Mouse (Mus musculus) kidney, postnatal 4 days (tissue): ENCODE measurements around the gene Ttc16.
A peak's percentile ranks its signal among the peaks of the same experiment; 100 is the strongest.

Experiments
- DNase-seq, 2 experiments: peaks; one replicate each; pipeline ENCODE4 v3.0.0; 2021; ENCODE audit warnings: mixed read lengths in 2 of 2

Gene Ttc16

GRCm38 (mm10) chr2:32779131-32779530, 3.7 kb upstream of the Ttc16 start:
- DNase-seq: peak; percentile 84 to 88

DNA sequence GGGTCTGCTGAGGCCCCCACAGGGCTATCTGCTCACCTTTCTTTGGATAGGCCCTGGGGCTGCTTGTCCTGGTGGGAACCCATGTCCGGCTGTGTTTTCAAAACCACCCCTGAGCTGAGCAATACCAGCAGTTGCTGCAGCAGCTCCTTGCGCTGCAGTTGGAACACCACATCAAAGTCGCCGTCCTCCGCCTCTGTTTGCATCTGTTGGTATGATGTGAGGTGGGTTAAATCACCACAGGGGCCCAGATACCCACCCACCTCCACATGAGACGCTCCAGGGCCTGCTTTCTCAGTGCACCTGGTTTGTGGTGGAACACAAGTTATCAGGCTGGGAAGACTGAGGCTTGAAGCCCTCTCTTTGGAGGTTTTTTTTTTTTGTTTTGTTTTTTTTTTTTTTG, 2.6 kb upstream of the Ttc16 start:
- DNase-seq: no peak

GRCm38 (mm10) chr2:32776192-32776591, 759 bp upstream of the Ttc16 start:
- DNase-seq: no peak

DNA sequence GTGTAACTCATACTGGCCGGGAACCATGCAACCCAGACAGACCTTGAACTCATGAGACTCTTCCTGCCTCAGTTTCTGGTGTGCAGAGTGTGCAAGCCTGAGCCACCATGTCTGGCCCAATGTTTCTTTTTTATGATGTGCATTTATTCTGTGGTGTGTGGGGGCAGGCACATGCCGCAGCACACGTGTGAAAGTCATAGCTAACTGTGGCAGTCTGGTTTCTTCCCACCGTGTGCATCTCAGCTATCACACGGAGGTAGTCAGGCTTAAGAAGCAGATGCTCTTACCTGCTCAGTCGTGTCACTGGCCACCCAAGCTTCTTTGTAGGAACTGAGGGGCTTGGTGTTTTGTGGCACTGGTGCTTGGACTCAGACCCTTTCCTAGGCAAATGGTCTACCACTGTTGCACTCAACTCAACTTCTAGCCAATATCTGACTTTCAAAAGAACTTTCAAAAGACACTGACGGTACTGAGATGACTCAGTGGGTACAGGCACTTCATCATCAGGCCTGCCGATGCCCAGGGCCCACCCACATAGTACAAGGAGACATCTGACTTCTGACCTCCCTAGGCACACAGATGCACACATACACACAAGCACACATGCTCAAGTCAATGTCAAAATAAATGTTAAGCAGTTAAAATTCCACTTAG, 2.7 kb downstream of the Ttc16 start:
- DNase-seq: no peak

- DNase-seq: peak in 1 of 2 experiments; percentile 54
These were observed 3.5 kb downstream of the Ttc16 start for GRCm38 (mm10) chr2:32771886-32772285.

GRCm38 (mm10) chr2:32769327-32770085, 5.9 kb downstream of the Ttc16 start:
- no peak for DNase-seq

GRCm38 (mm10) chr2:32768661-32769285, 6.7 kb downstream of the Ttc16 start:
- DNase-seq: peak; percentile 66 to 71

DNA sequence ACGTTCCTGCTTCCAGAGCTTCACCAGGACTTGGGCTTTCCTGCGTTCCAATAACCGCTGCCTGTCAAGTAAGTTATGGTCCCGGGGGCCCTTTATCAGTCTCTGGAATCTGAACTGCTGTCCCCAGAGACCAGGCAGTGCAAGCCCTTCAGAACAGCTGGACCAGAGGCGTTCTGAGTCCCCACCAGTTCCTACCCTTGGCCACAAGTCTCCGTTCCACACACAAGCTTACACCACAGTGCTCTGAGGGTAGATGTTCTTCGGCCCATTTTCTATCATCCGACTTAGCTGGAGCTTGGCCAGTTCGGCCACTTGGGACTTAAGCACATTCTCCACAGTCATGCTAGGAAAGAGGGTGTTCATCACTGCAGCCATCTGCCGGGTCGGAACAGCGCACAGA, 8.2 kb downstream of the Ttc16 start:
- DNase-seq: peak in 1 of 2 experiments; percentile 42

- no peak for DNase-seq
These were observed 12.1 kb downstream of the Ttc16 start for GRCm38 (mm10) chr2:32763353-32763752.

- no peak for DNase-seq
These were observed 13.6 kb downstream of the Ttc16 start for GRCm38 (mm10) chr2:32761859-32762258.

GRCm38 (mm10) chr2:32761361-32761760, 14.1 kb downstream of the Ttc16 start:
- DNase-seq: no peak

DNA sequence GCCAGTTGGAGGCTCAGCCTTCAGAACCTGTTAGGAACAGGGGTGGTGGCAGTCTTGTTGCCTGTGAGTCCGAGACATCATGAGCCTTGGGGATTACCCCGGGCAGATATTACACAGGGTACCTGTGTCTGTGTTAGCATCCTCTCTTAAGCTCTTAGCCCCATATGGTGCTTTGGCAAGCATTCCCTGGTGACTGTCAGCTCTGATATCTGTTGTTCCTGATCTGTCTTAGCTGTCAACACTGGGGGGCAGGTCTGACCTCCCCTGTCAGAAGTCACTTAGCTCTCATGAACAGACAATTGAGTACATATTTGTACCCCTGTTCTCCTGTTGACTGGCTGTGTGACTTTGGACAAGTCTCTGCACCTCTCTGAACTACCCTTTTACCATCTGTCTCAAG, 16.4 kb downstream of the Ttc16 start:
- DNase-seq: no peak

DNA sequence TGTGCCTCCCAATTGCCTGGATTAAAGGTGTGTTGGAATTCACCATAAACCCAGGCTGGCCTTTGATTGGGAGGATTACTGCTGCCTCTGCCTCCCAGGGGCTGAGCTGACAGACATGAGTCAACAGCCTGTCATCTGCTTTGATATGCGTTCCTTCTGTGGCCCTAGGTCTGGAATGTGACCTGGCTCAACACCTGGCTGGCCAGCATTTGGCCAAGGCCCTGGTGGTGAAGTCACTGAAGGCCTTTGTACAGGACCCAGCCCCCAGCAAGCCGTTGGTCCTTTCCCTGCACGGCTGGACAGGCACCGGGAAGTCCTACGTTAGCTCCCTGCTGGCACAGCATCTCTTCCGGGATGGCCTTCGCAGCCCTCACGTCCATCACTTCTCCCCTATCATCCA, 16.9 kb downstream of the Ttc16 start:
- peak in 1 of 2 experiments; percentile 37 for DNase-seq

DNA sequence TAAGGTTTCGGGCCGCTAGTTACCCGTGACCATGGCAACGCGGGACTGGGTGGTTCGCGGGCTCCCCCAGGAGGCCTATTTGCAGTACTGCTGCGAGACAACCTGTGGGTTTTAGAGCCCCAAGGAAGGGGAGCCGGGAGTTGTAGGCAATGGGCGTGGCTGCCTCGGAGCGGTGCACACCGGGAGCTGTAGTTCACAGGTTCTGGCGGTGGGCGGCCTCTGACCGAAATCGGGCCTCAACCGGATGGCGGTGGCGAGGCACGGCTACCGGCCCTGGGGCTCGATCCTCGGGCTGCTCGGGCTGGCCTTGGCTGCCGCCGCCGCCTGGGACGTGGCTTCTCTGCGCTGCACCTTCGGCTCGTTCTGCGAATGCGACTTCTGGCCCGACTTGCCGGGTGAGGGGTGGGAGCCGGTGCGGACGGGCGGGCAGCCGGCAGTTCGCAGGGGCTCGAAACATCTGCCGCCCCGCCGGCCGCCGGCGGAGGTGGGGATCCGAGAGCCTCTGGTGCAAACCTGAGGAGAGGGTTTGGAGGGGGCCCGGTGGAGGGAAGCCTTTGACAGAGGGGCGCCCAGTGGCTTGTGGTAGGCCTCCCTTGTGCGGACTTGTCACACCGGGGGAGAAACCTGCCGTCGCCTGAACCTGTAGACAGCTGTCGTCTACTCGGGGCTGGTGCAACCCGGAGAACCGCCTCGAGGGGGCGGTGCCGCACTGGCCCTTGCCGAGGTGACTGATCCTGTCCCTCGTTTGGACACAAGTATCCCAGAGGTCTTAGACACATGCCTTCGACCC, 18.2 kb downstream of the Ttc16 start, which contains the start of gene Tor2a:
Gene Tor2a (plus strand): TSS at position 179 of the 790 bp plus-strand sequence.
- DNase-seq: peak; percentile 98

DNA sequence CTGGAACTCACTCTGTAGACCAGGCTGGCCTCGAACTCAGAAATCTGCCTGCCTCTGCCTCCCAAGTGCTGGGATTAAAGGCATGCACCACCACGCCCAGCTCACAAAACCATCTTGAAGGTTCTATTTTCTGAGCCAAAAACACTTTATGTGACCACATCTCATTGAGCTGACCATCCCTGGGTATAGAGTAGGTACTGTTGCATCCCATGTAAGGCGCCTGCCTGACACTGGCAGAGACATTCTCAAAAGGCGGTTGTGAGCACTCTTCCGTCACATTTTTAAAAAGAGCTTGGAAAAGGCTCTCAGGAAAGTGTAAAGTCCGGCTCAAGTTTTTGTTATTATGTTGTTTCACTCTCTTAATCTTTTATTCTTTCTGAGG, 18.8 kb downstream of the Ttc16 start:
- DNase-seq: no peak

- peak in 1 of 2 experiments; percentile 52 for DNase-seq
These were observed 23.3 kb downstream of the Ttc16 start for GRCm38 (mm10) chr2:32752181-32752580.

DNA sequence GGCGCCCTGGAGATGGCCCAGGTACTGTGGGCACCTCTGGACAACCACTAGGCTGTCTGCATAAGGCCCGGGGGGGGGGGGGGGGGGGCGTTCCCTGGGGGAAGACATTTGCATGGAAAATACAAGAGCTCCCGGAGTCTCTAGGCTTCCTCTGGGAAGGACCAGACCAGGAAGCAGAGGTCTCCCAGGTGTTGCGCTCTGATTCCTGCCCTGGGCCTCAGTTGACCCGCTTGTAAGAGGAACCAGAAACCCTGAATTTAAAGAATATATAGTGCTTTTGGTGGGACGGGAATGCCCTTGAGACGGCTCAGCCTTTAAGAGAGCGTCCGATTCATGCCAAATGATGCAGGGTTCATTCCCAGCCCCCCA, 23.8 kb downstream of the Ttc16 start:
- DNase-seq: no peak

GRCm38 (mm10) chr2:32750887-32751664, 24.4 kb downstream of the Ttc16 start:
- peak; percentile 80 to 89 for DNase-seq

GRCm38 (mm10) chr2:32750199-32750598, 25.2 kb downstream of the Ttc16 start:
- DNase-seq: no peak

DNA sequence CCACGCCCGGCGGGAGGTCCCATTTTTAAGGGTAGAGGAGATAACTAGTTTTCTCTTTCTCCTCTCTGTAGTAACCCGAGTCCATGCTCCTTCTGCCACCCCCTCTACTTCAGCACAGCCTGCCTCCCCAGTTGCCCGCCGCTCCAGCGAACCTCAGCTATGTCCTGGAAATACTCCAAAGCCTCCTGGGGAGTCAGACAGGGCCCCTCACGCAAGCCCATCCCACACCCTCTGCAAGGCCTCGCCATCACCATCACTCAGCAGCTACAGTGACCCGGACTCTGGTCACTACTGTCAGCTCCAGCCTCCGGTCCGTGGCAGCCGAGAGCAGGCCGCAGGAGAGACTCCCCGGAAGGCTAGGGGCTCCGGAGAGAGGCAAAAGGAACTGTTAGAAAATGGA, 26.4 kb downstream of the Ttc16 start:
- no peak for DNase-seq

- peak; percentile 52 to 65 for DNase-seq
These were observed 31.0 kb downstream of the Ttc16 start for GRCm38 (mm10) chr2:32744272-32744982.

DNA sequence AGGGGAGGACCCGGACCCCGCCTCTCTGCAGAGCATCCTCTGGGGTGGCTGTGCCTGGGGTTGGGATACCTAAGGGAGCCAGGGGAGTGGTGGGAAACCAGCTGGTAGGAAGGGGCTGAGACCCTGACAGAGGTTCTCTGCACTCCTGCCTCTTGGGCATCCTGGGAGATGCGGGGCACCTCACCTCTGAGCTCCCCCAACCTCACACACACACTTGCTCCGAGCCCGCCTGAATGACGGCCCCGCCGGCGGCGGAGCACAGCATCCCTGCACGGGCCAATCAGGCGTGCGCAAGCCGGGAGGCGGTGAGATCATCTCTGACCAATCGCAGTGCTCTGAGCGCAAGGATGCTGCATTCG, 33.3 kb downstream of the Ttc16 start:
- DNase-seq: peak in 1 of 2 experiments; percentile 46
